Mouse (Mus musculus): ENCODE data around the gene Arhgdib. TPM values are rescaled to one million over a fixed set of nuclear protein-coding genes. Genes with fewer than 3 reads are reported as not detected.
A peak's percentile ranks its signal among the peaks of the same experiment; 100 is the strongest.

Gene Arhgdib
- polyA plus RNA-seq (2015; fragmentation: Nextera tagmentation; extraction: Ambion mirVana): 153 and 164 TPM in 2 replicates

GRCm38 (mm10) chr6:136941051-136942021 lies at the start of gene Arhgdib:
Gene Arhgdib, minus strand, starts transcription at chr6:136941899.
- peak within 1 kb of the TSS; percentile 79 for H3K27ac ChIP-seq (ENCODE audit: low read length)
- ATAC-seq (ENCODE audit: low read depth): peak; percentile 22
- 14% methylated on average over 12 of the region's 12 CpGs for WGBS (ENCODE audit: insufficient replicate concordance)
- H3K9ac ChIP-seq (ENCODE audit: low read depth, low read length): peak within 1 kb of the TSS; percentile 44; the same call in 1 of the 2 replicates
- H3K36me3 ChIP-seq (ENCODE audit: control insufficient read depth, insufficient read depth): no peaks in the 10 kb centered on the region
- H3K4me1 ChIP-seq (ENCODE audit: control insufficient read depth, low read depth, low read length): peaks cover 18% of the 10 kb centered on the region
- no peaks in the 10 kb centered on the region for H3K9me3 ChIP-seq (replicated peaks; ENCODE audit: control insufficient read depth, low read length)
- no peaks in the 10 kb centered on the region for H3K27me3 ChIP-seq (ENCODE audit: control insufficient read depth, insufficient read depth, low read depth, low read length)
- H3K4me3 ChIP-seq (ENCODE audit: low read depth, low read length): peak within 1 kb of the TSS; percentile 40
- H3K4me2 ChIP-seq (ENCODE audit: low read depth, low read length): peak within 1 kb of the TSS; percentile 27; the same call in 1 of the 2 replicates

- Histone ChIP-seq H3K36me3 (ENCODE audit: control insufficient read depth, insufficient read depth) (no peaks in the 10 kb centered on the region), H3K4me1 (ENCODE audit: control insufficient read depth, low read depth, low read length) (no peaks in the 10 kb centered on the region), H3K27me3 (ENCODE audit: control insufficient read depth, insufficient read depth, low read depth, low read length) (no peaks in the 10 kb centered on the region), H3K9ac (ENCODE audit: low read depth, low read length) (no peak overlapping the region), H3K27ac (ENCODE audit: low read length) (no peak overlapping the region), H3K4me2 (ENCODE audit: low read depth, low read length) (no peak overlapping the region), H3K4me3 (ENCODE audit: low read depth, low read length) (no peak overlapping the region), H3K9me3 (replicated peaks; ENCODE audit: control insufficient read depth, low read length) (no peaks in the 10 kb centered on the region)
- 39% methylated on average over 8 of the region's 8 CpGs for WGBS (ENCODE audit: insufficient replicate concordance)
- no peak for ATAC-seq (ENCODE audit: low read depth)
Observed at GRCm38 (mm10) chr6:136990557-136990956, 48.9 kb upstream of the Arhgdib start.

GRCm38 (mm10) chr6:136989824-136990497 lies 48.3 kb upstream of the Arhgdib start:
- no peaks in the 10 kb centered on the region for H3K4me1 ChIP-seq (ENCODE audit: control insufficient read depth, low read depth, low read length)
- H3K4me3 ChIP-seq (ENCODE audit: low read depth, low read length): no peak overlapping the region
- H3K27ac ChIP-seq (ENCODE audit: low read length): no peak overlapping the region
- no peak overlapping the region for H3K4me2 ChIP-seq (ENCODE audit: low read depth, low read length)
- no peaks in the 10 kb centered on the region for H3K36me3 ChIP-seq (ENCODE audit: control insufficient read depth, insufficient read depth)
- H3K27me3 ChIP-seq (ENCODE audit: control insufficient read depth, insufficient read depth, low read depth, low read length): no peaks in the 10 kb centered on the region
- no peak for ATAC-seq (ENCODE audit: low read depth)
- WGBS (ENCODE audit: insufficient replicate concordance): 39% methylated on average over 11 of the region's 11 CpGs
- H3K9ac ChIP-seq (ENCODE audit: low read depth, low read length): no peak overlapping the region
- no peaks in the 10 kb centered on the region for H3K9me3 ChIP-seq (replicated peaks; ENCODE audit: control insufficient read depth, low read length)

- H3K27me3 ChIP-seq (ENCODE audit: control insufficient read depth, insufficient read depth, low read depth, low read length): no peaks in the 10 kb centered on the region
- H3K27ac ChIP-seq (ENCODE audit: low read length): no peak overlapping the region
- H3K9ac ChIP-seq (ENCODE audit: low read depth, low read length): no peak overlapping the region
- no peaks in the 10 kb centered on the region for H3K9me3 ChIP-seq (replicated peaks; ENCODE audit: control insufficient read depth, low read length)
- H3K36me3 ChIP-seq (ENCODE audit: control insufficient read depth, insufficient read depth): no peaks in the 10 kb centered on the region
- H3K4me3 ChIP-seq (ENCODE audit: low read depth, low read length): no peak overlapping the region
- WGBS (ENCODE audit: insufficient replicate concordance): 37% methylated on average over 7 of the region's 7 CpGs
- no peaks in the 10 kb centered on the region for H3K4me1 ChIP-seq (ENCODE audit: control insufficient read depth, low read depth, low read length)
- no peak overlapping the region for H3K4me2 ChIP-seq (ENCODE audit: low read depth, low read length)
- ATAC-seq (ENCODE audit: low read depth): no peak
Observed at GRCm38 (mm10) chr6:136988536-136989060, 46.9 kb upstream of the Arhgdib start.

GRCm38 (mm10) chr6:136986718-136987117 lies 45.0 kb upstream of the Arhgdib start:
- no peak for ATAC-seq (ENCODE audit: low read depth)
- 54% methylated on average over 11 of the region's 11 CpGs for WGBS (ENCODE audit: insufficient replicate concordance)
- H3K4me2 ChIP-seq (ENCODE audit: low read depth, low read length): no peak overlapping the region
- H3K9me3 ChIP-seq (replicated peaks; ENCODE audit: control insufficient read depth, low read length): no peaks in the 10 kb centered on the region
- no peak overlapping the region for H3K4me3 ChIP-seq (ENCODE audit: low read depth, low read length)
- H3K27me3 ChIP-seq (ENCODE audit: control insufficient read depth, insufficient read depth, low read depth, low read length): no peaks in the 10 kb centered on the region
- H3K36me3 ChIP-seq (ENCODE audit: control insufficient read depth, insufficient read depth): no peaks in the 10 kb centered on the region
- no peak overlapping the region for H3K27ac ChIP-seq (ENCODE audit: low read length)
- no peak overlapping the region for H3K9ac ChIP-seq (ENCODE audit: low read depth, low read length)
- no peaks in the 10 kb centered on the region for H3K4me1 ChIP-seq (ENCODE audit: control insufficient read depth, low read depth, low read length)

- Histone ChIP-seq H3K9me3 (replicated peaks; ENCODE audit: control insufficient read depth, low read length) (no peaks in the 10 kb centered on the region), H3K27me3 (ENCODE audit: control insufficient read depth, insufficient read depth, low read depth, low read length) (no peaks in the 10 kb centered on the region), H3K4me1 (ENCODE audit: control insufficient read depth, low read depth, low read length) (no peaks in the 10 kb centered on the region), H3K4me3 (ENCODE audit: low read depth, low read length) (no peak overlapping the region), H3K27ac (ENCODE audit: low read length) (no peak overlapping the region), H3K4me2 (ENCODE audit: low read depth, low read length) (no peak overlapping the region), H3K9ac (ENCODE audit: low read depth, low read length) (no peak overlapping the region), H3K36me3 (ENCODE audit: control insufficient read depth, insufficient read depth) (no peaks in the 10 kb centered on the region)
- WGBS (ENCODE audit: insufficient replicate concordance): 57% methylated on average over 13 of the region's 13 CpGs
- no peak for ATAC-seq (ENCODE audit: low read depth)
Observed at GRCm38 (mm10) chr6:136986019-136986418, 44.3 kb upstream of the Arhgdib start.

- no peaks in the 10 kb centered on the region for H3K27me3 ChIP-seq (ENCODE audit: control insufficient read depth, insufficient read depth, low read depth, low read length)
- no peak overlapping the region for H3K9ac ChIP-seq (ENCODE audit: low read depth, low read length)
- H3K36me3 ChIP-seq (ENCODE audit: control insufficient read depth, insufficient read depth): no peaks in the 10 kb centered on the region
- 58% methylated on average over 7 of the region's 7 CpGs for WGBS (ENCODE audit: insufficient replicate concordance)
- H3K4me3 ChIP-seq (ENCODE audit: low read depth, low read length): no peak overlapping the region
- no peaks in the 10 kb centered on the region for H3K9me3 ChIP-seq (replicated peaks; ENCODE audit: control insufficient read depth, low read length)
- H3K4me1 ChIP-seq (ENCODE audit: control insufficient read depth, low read depth, low read length): peaks cover 8% of the 10 kb centered on the region
- H3K27ac ChIP-seq (ENCODE audit: low read length): no peak overlapping the region
- no peak for ATAC-seq (ENCODE audit: low read depth)
- no peak overlapping the region for H3K4me2 ChIP-seq (ENCODE audit: low read depth, low read length)
Observed at GRCm38 (mm10) chr6:136983201-136983600, 41.5 kb upstream of the Arhgdib start.

- H3K9ac ChIP-seq (ENCODE audit: low read depth, low read length): no peak overlapping the region
- ATAC-seq (ENCODE audit: low read depth): no peak
- H3K4me1 ChIP-seq (ENCODE audit: control insufficient read depth, low read depth, low read length): peaks cover 8% of the 10 kb centered on the region
- no peak overlapping the region for H3K27ac ChIP-seq (ENCODE audit: low read length)
- no peaks in the 10 kb centered on the region for H3K36me3 ChIP-seq (ENCODE audit: control insufficient read depth, insufficient read depth)
- no peak overlapping the region for H3K4me2 ChIP-seq (ENCODE audit: low read depth, low read length)
- H3K27me3 ChIP-seq (ENCODE audit: control insufficient read depth, insufficient read depth, low read depth, low read length): no peaks in the 10 kb centered on the region
- H3K9me3 ChIP-seq (replicated peaks; ENCODE audit: control insufficient read depth, low read length): no peaks in the 10 kb centered on the region
- H3K4me3 ChIP-seq (ENCODE audit: low read depth, low read length): no peak overlapping the region
- 57% methylated on average over 6 of the region's 6 CpGs for WGBS (ENCODE audit: insufficient replicate concordance)
Observed at GRCm38 (mm10) chr6:136982581-136982980, 40.9 kb upstream of the Arhgdib start.
